Mouse (Mus musculus): Measurements from ENCODE around the gene Slpi.

- TF ChIP-seq POLR2A (IDR thresholded peaks at IDR 0.05; ENCODE audit: borderline replicate concordance, low read depth, low read length) (no peak), CTCF (IDR thresholded peaks at IDR 0.05; ENCODE audit: low read depth, low read length) (no peak)
These were observed 29.9 kb downstream of the Slpi start for GRCm38 (mm10) chr2:164359031-164359430.
